Comparison of ENCODE assay signal across 16 mouse cellular contexts in the genomic region with DNA sequence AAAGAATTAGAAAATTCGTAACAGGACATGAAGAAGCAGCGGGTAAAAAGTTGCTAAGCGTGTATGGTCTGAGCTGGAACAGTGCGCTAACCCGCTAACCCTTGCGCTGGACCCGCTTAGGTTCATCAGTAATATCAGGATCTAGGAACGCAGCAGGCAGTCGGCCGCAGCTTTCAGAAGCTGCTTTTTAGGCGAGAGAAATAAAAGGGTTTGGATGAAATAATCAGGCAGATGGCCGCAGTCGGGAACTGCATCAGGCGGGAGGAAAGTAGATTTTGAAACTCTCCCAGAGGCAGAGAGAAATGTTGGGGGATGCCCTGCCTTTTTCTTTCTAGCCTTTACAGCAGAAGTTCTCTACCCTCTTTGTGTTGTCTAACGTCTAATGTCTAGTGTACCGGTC. TPM values are rescaled to one million over a fixed set of nuclear protein-coding genes. Genes with fewer than 3 reads are reported as not detected.
DNase-seq lines count a peak whose midpoint lies in the region; ATAC-seq and TF ChIP-seq lines count a peak whose summit lies in the region.
"Had no signal": no experiment of that assay in that cellular context is flagged by ENCODE, and none has a peak within 500 bp of the region (broad histone marks: within the 10 kb centered on the region; RNA-seq: fewer than 3 reads in every experiment).

No protein-coding gene starts in this region.

- peak; percentile 38 to 70 for DNase-seq in cerebellum, postnatal 10 days
- no peak for DNase-seq in cerebellum, adult 11 months
- DNase-seq in testis, postnatal 14 days (ENCODE audit: low spot score), result no peak
- peak; percentile 91 for DNase-seq in midbrain, embryonic 11.5 days (ENCODE audit: low spot score, missing footprints)
- DNase-seq in kidney, postnatal 10 days, result no peak
- no peak for DNase-seq in layer of hippocampus, postnatal 25 days (ENCODE audit: extremely low spot score in 1 of 2, low spot score in 1 of 2)
- DNase-seq: adrenal gland, adult 8-10 months; lung, embryonic 14.5 days had no signal

- peak overlapping the region; percentile 1; the same call in 1 of the 2 replicates for H3K4me2 ChIP-seq in midbrain, embryonic 11.5 days
- no peak overlapping the region for H3K4me2 ChIP-seq in kidney, embryonic 15.5 days
- H3K4me2 ChIP-seq: limb, embryonic 12.5 days; lung, embryonic 14.5 days had no signal

- ATAC-seq in midbrain, embryonic 11.5 days (ENCODE audit: low FRiP score), result no peak
- no peak for ATAC-seq in kidney, embryonic 15.5 days (replicated peaks; ENCODE audit: low FRiP score)

- no peaks in the 10 kb centered on the region for H3K27me3 ChIP-seq in testis, adult 2 months (ENCODE audit: control insufficient read depth, insufficient read depth, low read length)
- H3K27me3 ChIP-seq in midbrain, embryonic 11.5 days (ENCODE audit: control insufficient read depth, insufficient read depth, low read length), result peaks cover 9% of the 10 kb centered on the region
- H3K27me3 ChIP-seq in kidney, embryonic 15.5 days, result peaks cover 29% of the 10 kb centered on the region

- WGBS in midbrain, embryonic 11.5 days, result 1% methylated on average over 16 of the region's 16 CpGs
- 8% methylated on average over 16 of the region's 16 CpGs for WGBS in kidney, embryonic 15.5 days

- H3K9ac ChIP-seq in midbrain, embryonic 11.5 days (ENCODE audit: low read length), result no peak overlapping the region
- no peak overlapping the region for H3K9ac ChIP-seq in kidney, embryonic 15.5 days
- H3K9ac ChIP-seq: limb, embryonic 12.5 days; lung, embryonic 14.5 days had no signal

- H3K9me3 ChIP-seq in midbrain, embryonic 11.5 days (ENCODE audit: control insufficient read depth, low read length), result no peaks in the 10 kb centered on the region
- H3K9me3 ChIP-seq in kidney, embryonic 15.5 days (replicated peaks), result peaks cover 8% of the 10 kb centered on the region; the same call in 1 of the 2 replicates

- H3K36me3 ChIP-seq in testis, adult 2 months (ENCODE audit: control insufficient read depth, insufficient read depth, low read length), result no peaks in the 10 kb centered on the region
- H3K36me3 ChIP-seq in midbrain, embryonic 11.5 days (ENCODE audit: control insufficient read depth, insufficient read depth, low read length), result no peaks in the 10 kb centered on the region
- no peaks in the 10 kb centered on the region for H3K36me3 ChIP-seq in kidney, embryonic 15.5 days
- H3K36me3 ChIP-seq: limb, embryonic 12.5 days had no signal

- H3K4me3 ChIP-seq in testis, adult 2 months (ENCODE audit: control insufficient read depth, low read depth, low read length), result peak overlapping the region; percentile 16
- no peak overlapping the region for H3K4me3 ChIP-seq in midbrain, embryonic 11.5 days (ENCODE audit: low read depth, low read length)
- H3K4me3 ChIP-seq in kidney, embryonic 15.5 days (replicated peaks), result no peak overlapping the region
- H3K4me3 ChIP-seq: erythroblast, embryonic 14.5 days; limb, embryonic 12.5 days had no signal

- H3K4me1 ChIP-seq in testis, adult 2 months (ENCODE audit: control insufficient read depth, insufficient read depth, low read length), result peaks cover 4% of the 10 kb centered on the region; the same call in 1 of the 2 replicates
- no peaks in the 10 kb centered on the region; the same call in 1 of the 2 replicates for H3K4me1 ChIP-seq in midbrain, embryonic 11.5 days (ENCODE audit: control insufficient read depth, insufficient read depth, low read length)
- H3K4me1 ChIP-seq in kidney, embryonic 15.5 days, result no peaks in the 10 kb centered on the region
- H3K4me1 ChIP-seq: limb, embryonic 12.5 days had no signal

- 0 out of 2 replicates have a peak overlapping the region, but pooled peaks have one; percentile 13 for H3K27ac ChIP-seq in testis, adult 2 months (ENCODE audit: control insufficient read depth, insufficient read depth, low read depth, low read length)
- H3K27ac ChIP-seq in midbrain, embryonic 11.5 days (ENCODE audit: low read depth, low read length), result no peak overlapping the region
- no peak overlapping the region for H3K27ac ChIP-seq in kidney, embryonic 15.5 days
- H3K27ac ChIP-seq: limb, embryonic 12.5 days had no signal

- no peak for TF ChIP-seq POLR2A in testis, adult 2 months (IDR thresholded peaks at IDR 0.05; ENCODE audit: control insufficient read depth, low read depth, low read length)

- TF ChIP-seq CTCF in testis, adult 2 months (IDR thresholded peaks at IDR 0.05; ENCODE audit: control insufficient read depth, insufficient read depth, insufficient replicate concordance, low read depth, low read length), result no peak

RNA-seq across cellular contexts. Expression of a gene that starts 9.9 kb away (rescaled TPM):
- polyA plus RNA-seq in testis, adult 2 months (2012; rRNA removed), result not detected in 2 replicates
- polyA plus RNA-seq in midbrain, embryonic 11.5 days (2014; fragmentation: Nextera tagmentation; extraction: Ambion mirVana), result not detected in 2 replicates
- not detected in 2 replicates for polyA plus RNA-seq in kidney, embryonic 15.5 days (2015; fragmentation: Nextera tagmentation; extraction: Ambion mirVana)
- total RNA-seq in layer of hippocampus, postnatal 25 days (2021), result not detected
- total RNA-seq: adrenal gland, adult 8-10 months had no signal
- polyA plus RNA-seq: cerebellum, adult 2 months; erythroblast, embryonic 14.5 days; gonadal fat pad, adult 2 months; large intestine, adult 2 months; limb, embryonic 12.5 days; lung, embryonic 14.5 days; stomach, embryonic 16.5 days had no signal

RNA-seq across cellular contexts. Expression of a gene that starts 16.7 kb away (rescaled TPM):
- polyA plus RNA-seq in testis, adult 2 months (2012; rRNA removed), result 0.11 TPM in 1 of 2 replicates, not detected in the other
- not detected in 2 replicates for polyA plus RNA-seq in midbrain, embryonic 11.5 days (2014; fragmentation: Nextera tagmentation; extraction: Ambion mirVana)
- not detected in 2 replicates for polyA plus RNA-seq in kidney, embryonic 15.5 days (2015; fragmentation: Nextera tagmentation; extraction: Ambion mirVana)
- not detected for total RNA-seq in layer of hippocampus, postnatal 25 days (2021)
- total RNA-seq: adrenal gland, adult 8-10 months had no signal
- polyA plus RNA-seq: cerebellum, adult 2 months; erythroblast, embryonic 14.5 days; large intestine, adult 2 months; limb, embryonic 12.5 days; lung, embryonic 14.5 days; stomach, embryonic 16.5 days had no signal

RNA-seq across cellular contexts. Expression of a gene that starts 21.9 kb away (rescaled TPM):
- polyA plus RNA-seq in testis, adult 2 months (2012; rRNA removed), result not detected in 2 replicates
- polyA plus RNA-seq in midbrain, embryonic 11.5 days (2014; fragmentation: Nextera tagmentation; extraction: Ambion mirVana), result not detected in 2 replicates
- polyA plus RNA-seq in kidney, embryonic 15.5 days (2015; fragmentation: Nextera tagmentation; extraction: Ambion mirVana), result not detected in 2 replicates
- not detected for total RNA-seq in layer of hippocampus, postnatal 25 days (2021)
- total RNA-seq: adrenal gland, adult 8-10 months had no signal
- polyA plus RNA-seq: cerebellum, adult 2 months; erythroblast, embryonic 14.5 days; gonadal fat pad, adult 2 months; large intestine, adult 2 months; limb, embryonic 12.5 days; lung, embryonic 14.5 days; stomach, embryonic 16.5 days had no signal

RNA-seq across cellular contexts. Expression of a gene that starts 38.6 kb away (rescaled TPM):
- polyA plus RNA-seq in testis, adult 2 months (2012; rRNA removed), result 0.15 TPM in 1 of 2 replicates, not detected in the other
- polyA plus RNA-seq in midbrain, embryonic 11.5 days (2014; fragmentation: Nextera tagmentation; extraction: Ambion mirVana), result not detected in 2 replicates
- polyA plus RNA-seq in kidney, embryonic 15.5 days (2015; fragmentation: Nextera tagmentation; extraction: Ambion mirVana), result not detected in 2 replicates
- not detected for total RNA-seq in layer of hippocampus, postnatal 25 days (2021)
- total RNA-seq: adrenal gland, adult 8-10 months had no signal
- polyA plus RNA-seq: cerebellum, adult 2 months; erythroblast, embryonic 14.5 days; large intestine, adult 2 months; limb, embryonic 12.5 days; lung, embryonic 14.5 days; stomach, embryonic 16.5 days had no signal

RNA-seq across cellular contexts. Expression of a gene that starts 40.5 kb away (rescaled TPM):
- polyA plus RNA-seq in testis, adult 2 months (2012; rRNA removed), result not detected in 2 replicates
- not detected in 2 replicates for polyA plus RNA-seq in midbrain, embryonic 11.5 days (2014; fragmentation: Nextera tagmentation; extraction: Ambion mirVana)
- not detected in 2 replicates for polyA plus RNA-seq in kidney, embryonic 15.5 days (2015; fragmentation: Nextera tagmentation; extraction: Ambion mirVana)
- total RNA-seq in layer of hippocampus, postnatal 25 days (2021), result not detected
- total RNA-seq: adrenal gland, adult 8-10 months had no signal
- polyA plus RNA-seq: cerebellum, adult 2 months; erythroblast, embryonic 14.5 days; large intestine, adult 2 months; limb, embryonic 12.5 days; lung, embryonic 14.5 days; stomach, embryonic 16.5 days had no signal

Comparison
In these comparisons a context has a peak if more than half of its experiments do, and no peak if none do; other contexts are left out.
1. DNase-seq: peak in cerebellum, postnatal 10 days (2 of 2) and midbrain, embryonic 11.5 days (single experiment); none in cerebellum, adult 11 months (single experiment), testis, postnatal 14 days (single experiment), kidney, postnatal 10 days (single experiment) and layer of hippocampus, postnatal 25 days (0 of 2).